In the genomic region with DNA sequence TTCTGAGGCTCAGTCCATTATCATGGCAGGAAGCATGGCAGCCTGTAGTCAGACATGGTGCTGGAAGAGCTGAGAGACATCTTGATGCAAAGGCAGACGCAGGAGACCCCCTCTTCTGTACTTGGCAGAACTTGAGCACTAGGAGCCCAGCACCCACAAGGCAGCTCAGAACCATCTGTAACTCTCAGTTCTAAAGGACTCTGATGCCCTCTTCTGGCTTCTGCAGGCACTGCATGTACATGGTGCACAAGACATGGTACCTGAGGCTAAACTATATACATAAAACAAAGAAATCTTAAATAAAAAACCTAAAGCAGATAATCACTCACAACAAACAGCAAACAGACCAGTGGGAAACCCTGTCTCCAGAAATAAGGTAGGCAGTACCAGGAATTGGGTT, we compare ENCODE assay signal across 8 mouse cellular contexts. TPM values are rescaled to one million over a fixed set of nuclear protein-coding genes. Genes with fewer than 3 reads are reported as not detected.
DNase-seq lines count a peak whose midpoint lies in the region; ATAC-seq and TF ChIP-seq lines count a peak whose summit lies in the region.

No protein-coding gene starts in this region.

- H3K9me3 ChIP-seq in forebrain, embryonic 11.5 days (ENCODE audit: control insufficient read depth, low read length), result no peaks in the 10 kb centered on the region
- no peaks in the 10 kb centered on the region for H3K9me3 ChIP-seq in forebrain, embryonic 13.5 days (replicated peaks)

- no peak overlapping the region for H3K27ac ChIP-seq in forebrain, embryonic 11.5 days (ENCODE audit: low read depth, low read length)
- no peak overlapping the region for H3K27ac ChIP-seq in forebrain, embryonic 13.5 days
- H3K27ac ChIP-seq in cortical plate, adult 2 months (ENCODE audit: insufficient read depth, low read length), result no peak overlapping the region

- TF ChIP-seq POLR2A in cortical plate, adult 2 months (IDR thresholded peaks at IDR 0.05; ENCODE audit: extremely low read depth, insufficient read depth, low read length), result no peak
- no peak for TF ChIP-seq POLR2A in lung, adult 2 months (IDR thresholded peaks at IDR 0.05; ENCODE audit: borderline replicate concordance, extremely low read depth, low read depth, low read length)

- WGBS in forebrain, embryonic 11.5 days, result 68% methylated on average over 1 of the region's 1 CpGs
- 83% methylated on average over 1 of the region's 1 CpGs for WGBS in forebrain, embryonic 13.5 days
- WGBS in lung, adult 2 months, result 80% methylated on average over 1 of the region's 1 CpGs

- no peak overlapping the region for H3K9ac ChIP-seq in forebrain, embryonic 11.5 days (ENCODE audit: low read length)
- H3K9ac ChIP-seq in forebrain, embryonic 13.5 days, result no peak overlapping the region

- DNase-seq in forebrain, embryonic 11.5 days (ENCODE audit: low spot score), result peak; percentile 72
- peak; percentile 37 to 42 for DNase-seq in urinary bladder, adult 18-20 months (ENCODE audit: low spot score in 2 of 2)
- DNase-seq in urinary bladder, postnatal 10 days (ENCODE audit: low spot score), result no peak
- DNase-seq in lung, adult 2 months, result peak; percentile 70
- DNase-seq in spleen, adult 18-20 months, result peak; percentile 48 to 76

- 0 out of 2 replicates have a peak, but pooled peaks cover 2% of the 10 kb centered on the region for H3K36me3 ChIP-seq in forebrain, embryonic 11.5 days (ENCODE audit: control insufficient read depth, insufficient read depth, low read length)
- peaks cover 40% of the 10 kb centered on the region for H3K36me3 ChIP-seq in forebrain, embryonic 13.5 days (ENCODE audit: poor library complexity, severe bottlenecking)

- no peak overlapping the region for H3K4me2 ChIP-seq in forebrain, embryonic 11.5 days (ENCODE audit: low read depth, low read length, severe bottlenecking)
- H3K4me2 ChIP-seq in forebrain, embryonic 13.5 days, result no peak overlapping the region

- no peak for ATAC-seq in forebrain, embryonic 11.5 days (replicated peaks; ENCODE audit: low FRiP score)
- no peak for ATAC-seq in forebrain, embryonic 13.5 days
- peak; percentile 30 for ATAC-seq in inflammation-experienced regulatory T-cells, adult 6 months

- H3K4me1 ChIP-seq in forebrain, embryonic 11.5 days (replicated peaks; ENCODE audit: control insufficient read depth, insufficient read depth, low read length), result peaks cover 3% of the 10 kb centered on the region; the same call in 1 of the 2 replicates
- peaks cover 19% of the 10 kb centered on the region for H3K4me1 ChIP-seq in forebrain, embryonic 13.5 days
- H3K4me1 ChIP-seq in cortical plate, adult 2 months (ENCODE audit: control insufficient read depth, insufficient read depth, low read length), result peaks cover 5% of the 10 kb centered on the region
- H3K4me1 ChIP-seq in lung, adult 2 months (ENCODE audit: control insufficient read depth, insufficient read depth, low read length), result peaks cover 8% of the 10 kb centered on the region

- TF ChIP-seq CTCF in cortical plate, adult 2 months (IDR thresholded peaks at IDR 0.05; ENCODE audit: extremely low read depth, insufficient read depth, low read length), result peak; percentile 61
- peak; percentile 63 for TF ChIP-seq CTCF in lung, adult 2 months (IDR thresholded peaks at IDR 0.05; ENCODE audit: insufficient read depth, low read length)

- H3K27me3 ChIP-seq in forebrain, embryonic 11.5 days (ENCODE audit: control insufficient read depth, insufficient read depth, low read length), result no peaks in the 10 kb centered on the region
- H3K27me3 ChIP-seq in forebrain, embryonic 13.5 days, result no peaks in the 10 kb centered on the region

- H3K4me3 ChIP-seq in forebrain, embryonic 11.5 days (ENCODE audit: low read depth, low read length), result no peak overlapping the region
- no peak overlapping the region for H3K4me3 ChIP-seq in forebrain, embryonic 13.5 days
- H3K4me3 ChIP-seq in cortical plate, adult 2 months (ENCODE audit: insufficient read depth, low read length), result no peak overlapping the region
- H3K4me3 ChIP-seq in lung, adult 2 months (replicated peaks; ENCODE audit: extremely low read depth, low read depth, low read length), result no peak overlapping the region

RNA-seq across cellular contexts. Expression of a gene that starts 3.9 kb away (rescaled TPM):
- 0.09 TPM in 1 of 2 replicates, not detected in the other for polyA plus RNA-seq in forebrain, embryonic 11.5 days (2014; fragmentation: Nextera tagmentation; extraction: Ambion mirVana)
- 0.06 and 0.10 TPM in 2 replicates for polyA plus RNA-seq in forebrain, embryonic 13.5 days (2015; fragmentation: Nextera tagmentation; extraction: Ambion mirVana)
- polyA plus RNA-seq in cortical plate, adult 2 months (2012; rRNA removed), result 0.13 and 0.21 TPM in 2 replicates
- polyA plus RNA-seq in inflammation-experienced regulatory T-cells, adult 6 months (2017; shearing (Covaris generic)), result under 1 TPM in 1 of 3 experiments, not detected in 2; 0.10 TPM
- polyA plus RNA-seq in lung, adult 2 months (2012; rRNA removed), result 0.02 and 0.18 TPM in 2 replicates

RNA-seq across cellular contexts. Expression of a gene that starts 4.0 kb away (rescaled TPM):
- polyA plus RNA-seq in forebrain, embryonic 11.5 days (2014; fragmentation: Nextera tagmentation; extraction: Ambion mirVana), result 41.3 and 41.6 TPM in 2 replicates
- 48.2 and 54.0 TPM in 2 replicates for polyA plus RNA-seq in forebrain, embryonic 13.5 days (2015; fragmentation: Nextera tagmentation; extraction: Ambion mirVana)
- 62.8 and 66.9 TPM in 2 replicates for polyA plus RNA-seq in cortical plate, adult 2 months (2012; rRNA removed)
- 10 to 100 TPM; 45.8 to 63.4 (median 54.9) TPM for polyA plus RNA-seq in inflammation-experienced regulatory T-cells, adult 6 months (2017; shearing (Covaris generic))
- polyA plus RNA-seq in lung, adult 2 months (2012; rRNA removed), result 24.0 and 40.1 TPM in 2 replicates

RNA-seq across cellular contexts. Expression of a gene that starts 6.2 kb away (rescaled TPM):
- polyA plus RNA-seq in forebrain, embryonic 11.5 days (2014; fragmentation: Nextera tagmentation; extraction: Ambion mirVana), result 0.65 and 0.87 TPM in 2 replicates
- polyA plus RNA-seq in forebrain, embryonic 13.5 days (2015; fragmentation: Nextera tagmentation; extraction: Ambion mirVana), result 0.40 and 0.57 TPM in 2 replicates
- 2.9 and 3.9 TPM in 2 replicates for polyA plus RNA-seq in cortical plate, adult 2 months (2012; rRNA removed)
- not detected for polyA plus RNA-seq in inflammation-experienced regulatory T-cells, adult 6 months (2017; shearing (Covaris generic))
- 1.7 and 2.3 TPM in 2 replicates for polyA plus RNA-seq in lung, adult 2 months (2012; rRNA removed)

RNA-seq across cellular contexts. Expression of a gene that starts 9.5 kb away (rescaled TPM):
- 198 and 199 TPM in 2 replicates for polyA plus RNA-seq in forebrain, embryonic 11.5 days (2014; fragmentation: Nextera tagmentation; extraction: Ambion mirVana)
- polyA plus RNA-seq in forebrain, embryonic 13.5 days (2015; fragmentation: Nextera tagmentation; extraction: Ambion mirVana), result 161 and 168 TPM in 2 replicates
- polyA plus RNA-seq in cortical plate, adult 2 months (2012; rRNA removed), result 33.9 and 38.0 TPM in 2 replicates
- 100 to 1,000 TPM; 102 to 149 (median 134) TPM for polyA plus RNA-seq in inflammation-experienced regulatory T-cells, adult 6 months (2017; shearing (Covaris generic))
- polyA plus RNA-seq in lung, adult 2 months (2012; rRNA removed), result 5.0 and 12.2 TPM in 2 replicates

RNA-seq across cellular contexts. Expression of a gene that starts 30.7 kb away (rescaled TPM):
- polyA plus RNA-seq in forebrain, embryonic 11.5 days (2014; fragmentation: Nextera tagmentation; extraction: Ambion mirVana), result 0.27 and 0.37 TPM in 2 replicates
- 0.57 and 2.3 TPM in 2 replicates for polyA plus RNA-seq in forebrain, embryonic 13.5 days (2015; fragmentation: Nextera tagmentation; extraction: Ambion mirVana)
- 7.8 and 8.5 TPM in 2 replicates for polyA plus RNA-seq in cortical plate, adult 2 months (2012; rRNA removed)
- polyA plus RNA-seq in inflammation-experienced regulatory T-cells, adult 6 months (2017; shearing (Covaris generic)), result under 1 TPM in 2 of 3 experiments, not detected in 1; 0.53 to 0.97 TPM
- 1.4 and 3.6 TPM in 2 replicates for polyA plus RNA-seq in lung, adult 2 months (2012; rRNA removed)
